8 mouse cellular contexts compared by ENCODE assay signal in genomic region chr11:102556031-102556715, GRCm38 (mm10). TPM values are rescaled to one million over a fixed set of nuclear protein-coding genes. Genes with fewer than 3 reads are reported as not detected.
A peak's percentile ranks its signal among the peaks of the same experiment; 100 is the strongest.
DNase-seq lines count a peak whose midpoint lies in the region; ATAC-seq lines count a peak whose summit lies in the region.

Gene Gpatch8, minus strand, starts transcription at chr11:102556392.

- no peaks in the 10 kb centered on the region for H3K27me3 ChIP-seq in heart, embryonic 14.5 days (ENCODE audit: control insufficient read depth, insufficient read depth, low read length)
- no peaks in the 10 kb centered on the region for H3K27me3 ChIP-seq in liver, embryonic 13.5 days
- no peaks in the 10 kb centered on the region for H3K27me3 ChIP-seq in stomach, embryonic 16.5 days (ENCODE audit: control insufficient read depth, insufficient read depth, low read length)

- H3K36me3 ChIP-seq in heart, embryonic 14.5 days (ENCODE audit: control insufficient read depth, insufficient read depth, low read length): no peaks in the 10 kb centered on the region
- H3K36me3 ChIP-seq in liver, embryonic 13.5 days: 0 out of 2 replicates have a peak, but pooled peaks cover 1% of the 10 kb centered on the region
- H3K36me3 ChIP-seq in stomach, embryonic 16.5 days (ENCODE audit: control insufficient read depth, insufficient read depth, low read length): no peaks in the 10 kb centered on the region

- H3K4me2 ChIP-seq in heart, embryonic 14.5 days (ENCODE audit: low read length): peak within 1 kb of the TSS; percentile 80
- peak within 1 kb of the TSS; percentile 70 for H3K4me2 ChIP-seq in liver, embryonic 13.5 days
- peak within 1 kb of the TSS; percentile 60 for H3K4me2 ChIP-seq in stomach, embryonic 16.5 days (ENCODE audit: low read depth, low read length)

- no peaks in the 10 kb centered on the region for H3K9me3 ChIP-seq in heart, embryonic 14.5 days (ENCODE audit: control insufficient read depth, low read length)
- no peaks in the 10 kb centered on the region for H3K9me3 ChIP-seq in liver, embryonic 13.5 days (replicated peaks)
- no peaks in the 10 kb centered on the region for H3K9me3 ChIP-seq in stomach, embryonic 16.5 days (replicated peaks; ENCODE audit: control insufficient read depth, low read length)

- H3K27ac ChIP-seq in heart, embryonic 14.5 days (replicated peaks in 1 of 2; ENCODE audit: control insufficient read depth in 1 of 2, insufficient read depth in 1 of 2, low read depth in 2 of 2, low read length in 2 of 2): peak within 1 kb of the TSS; percentile 80 to 92
- peak within 1 kb of the TSS; percentile 92 for H3K27ac ChIP-seq in liver, embryonic 13.5 days
- peak within 1 kb of the TSS; percentile 95 for H3K27ac ChIP-seq in stomach, embryonic 16.5 days (ENCODE audit: low read length)

- peak; percentile 80 for DNase-seq in c-Kit-negative CD71-positive TER-119-positive erythroid progenitor cells, embryonic 14.5 days (ENCODE audit: low read depth, low spot score)
- peak; percentile 94 for DNase-seq in fibroblast of lung, adult 2 months (ENCODE audit: low read depth)
- peak; percentile 97 for DNase-seq in kidney, postnatal 14 days
- DNase-seq in liver, embryonic 13.5 days: peak; percentile 79
- DNase-seq in neural tube, embryonic 10.5 days (ENCODE audit: extremely low spot score, low spot score): peak; percentile 97

- peaks cover 2 to 15% of the 10 kb centered on the region in 2 experiments for H3K4me1 ChIP-seq in heart, embryonic 14.5 days (ENCODE audit: control insufficient read depth in 2 of 2, insufficient read depth in 2 of 2, low read length in 2 of 2)
- peaks cover 34% of the 10 kb centered on the region for H3K4me1 ChIP-seq in liver, embryonic 13.5 days (replicated peaks)
- H3K4me1 ChIP-seq in stomach, embryonic 16.5 days (ENCODE audit: control insufficient read depth, insufficient read depth, low read length): peaks cover 15% of the 10 kb centered on the region

- H3K9ac ChIP-seq in heart, embryonic 14.5 days (ENCODE audit: low read length): peak within 1 kb of the TSS; percentile 96
- H3K9ac ChIP-seq in liver, embryonic 13.5 days: peak within 1 kb of the TSS; percentile 98
- H3K9ac ChIP-seq in stomach, embryonic 16.5 days (ENCODE audit: low read length): peak within 1 kb of the TSS; percentile 99

- ATAC-seq in CD4-positive, CD25-positive, alpha-beta regulatory T cell, adult 4 months: peak; percentile 90
- ATAC-seq in heart, embryonic 14.5 days (ENCODE audit: insufficient number of reproducible peaks, insufficient read depth, low FRiP score, low read depth): peak; percentile 97
- ATAC-seq in liver, embryonic 13.5 days (ENCODE audit: low read depth): peak; percentile 93
- peak; percentile 99 for ATAC-seq in stomach, embryonic 16.5 days (ENCODE audit: insufficient read depth, low FRiP score)

- H3K4me3 ChIP-seq in heart, embryonic 14.5 days (ENCODE audit: control insufficient read depth in 1 of 2, insufficient read depth in 1 of 2, low read depth in 1 of 2, low read length in 2 of 2): peak within 1 kb of the TSS; percentile 88 to 91
- H3K4me3 ChIP-seq in liver, embryonic 13.5 days (replicated peaks): peak within 1 kb of the TSS; percentile 100
- peak within 1 kb of the TSS; percentile 99 for H3K4me3 ChIP-seq in stomach, embryonic 16.5 days (replicated peaks; ENCODE audit: low read length)

- under 1% methylated on average over 46 of the region's 55 CpGs for WGBS in heart, embryonic 14.5 days
- under 1% methylated on average over 50 of the region's 55 CpGs for WGBS in liver, embryonic 13.5 days (ENCODE audit: insufficient replicate concordance)
- under 1% methylated on average over 50 of the region's 55 CpGs for WGBS in stomach, embryonic 16.5 days

RNA-seq across cellular contexts. Expression of gene Gpatch8, which starts in this region (rescaled TPM):
- 10 to 100 TPM; 64.2 to 75.8 TPM for polyA plus RNA-seq in CD4-positive, CD25-positive, alpha-beta regulatory T cell, adult 4 months (2017; shearing (Covaris generic))
- polyA plus RNA-seq in heart, embryonic 14.5 days (2014; fragmentation: Nextera tagmentation; extraction: Ambion mirVana): 30.7 and 36.9 TPM in 2 replicates
- polyA plus RNA-seq in liver, embryonic 13.5 days (2015; fragmentation: Nextera tagmentation; extraction: Ambion mirVana): 18.0 and 22.6 TPM in 2 replicates
- polyA plus RNA-seq in stomach, embryonic 16.5 days (2015; fragmentation: Nextera tagmentation; extraction: Ambion mirVana): 34.9 and 47.0 TPM in 2 replicates

Comparison
In these comparisons a context has a peak if more than half of its experiments do, and no peak if none do; other contexts are left out.
1. Peak in every context shown above with its lines: DNase-seq, ATAC-seq, H3K4me3 ChIP-seq and H3K27ac ChIP-seq.